Mouse (Mus musculus) megakaryocyte, adult 5-6 weeks (primary cell): ENCODE data around the gene Gan. TPM values are rescaled to one million over a fixed set of nuclear protein-coding genes. Genes with fewer than 3 reads are reported as not detected.

Experiments used
- ATAC-seq: 2 replicates; pipeline ENCODE4 v1.8.0; 2016; ENCODE audit warnings: mild to moderate bottlenecking, inconsistent platforms; ENCODE audit not compliant: poor library complexity, severe bottlenecking
- total RNA-seq, 2 experiments: library from RNA; stranded (forward) in 1 of 2; stranded (reverse) in 1 of 2; fragments of 153-499, 151-499 nt in 1 of 2; fragments of 221-1000, 200-1000 nt in 1 of 2; gene quantifications; 2 replicates each; pipeline versions ENCODE4 v1.2.3 to v1.2.4; 2015 to 2017

The Gan gene
- total RNA-seq, 2 experiments from 2014 or later, result 4.8 to 5.4 TPM

DNA sequence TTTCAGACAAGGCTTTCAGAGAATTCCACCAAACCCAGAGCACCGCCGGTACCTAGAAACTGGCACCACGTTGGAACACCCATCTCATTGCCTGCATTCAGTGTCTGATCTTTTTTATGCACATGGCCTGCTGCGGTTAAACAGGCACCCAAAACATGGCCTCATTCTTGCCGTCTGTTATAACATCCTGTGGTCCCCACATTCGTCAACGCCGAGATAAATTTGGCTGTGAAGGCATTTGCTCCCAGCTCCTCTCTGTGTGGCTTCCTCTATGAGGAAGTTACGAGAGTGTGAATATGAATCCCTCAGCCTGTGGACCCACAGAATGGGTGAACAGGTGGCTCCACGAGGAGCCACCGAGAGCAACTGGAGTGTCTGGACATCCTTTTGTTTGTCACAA lies 90.4 kb downstream of the Gan start:
- ATAC-seq, result peak; percentile 26

- ATAC-seq, result no peak
These were observed 93.2 kb downstream of the Gan start for GRCm38 (mm10) chr8:117251086-117251681.

DNA sequence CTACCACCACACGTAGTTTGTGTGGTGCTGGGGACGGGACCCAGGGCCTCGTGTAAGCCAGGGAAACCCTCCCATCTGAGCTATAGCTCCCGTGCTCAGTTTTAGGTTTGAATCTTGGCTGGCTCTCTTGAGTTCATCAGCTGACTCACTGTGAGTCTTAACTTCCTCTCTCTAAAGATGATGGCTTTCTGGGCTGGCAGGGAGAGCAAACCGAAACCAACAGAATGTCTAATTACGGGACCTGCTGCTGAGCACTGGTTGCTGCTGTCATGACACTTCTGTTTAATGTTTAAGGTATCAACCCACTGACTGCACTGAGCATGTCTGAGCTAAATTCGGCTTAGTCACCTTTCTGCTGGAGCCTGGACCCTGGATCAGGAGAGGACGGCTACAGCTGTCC lies 94.7 kb downstream of the Gan start:
- ATAC-seq, result peak; percentile 42

- no peak for ATAC-seq
These were observed 95.7 kb downstream of the Gan start for GRCm38 (mm10) chr8:117253390-117254269.

DNA sequence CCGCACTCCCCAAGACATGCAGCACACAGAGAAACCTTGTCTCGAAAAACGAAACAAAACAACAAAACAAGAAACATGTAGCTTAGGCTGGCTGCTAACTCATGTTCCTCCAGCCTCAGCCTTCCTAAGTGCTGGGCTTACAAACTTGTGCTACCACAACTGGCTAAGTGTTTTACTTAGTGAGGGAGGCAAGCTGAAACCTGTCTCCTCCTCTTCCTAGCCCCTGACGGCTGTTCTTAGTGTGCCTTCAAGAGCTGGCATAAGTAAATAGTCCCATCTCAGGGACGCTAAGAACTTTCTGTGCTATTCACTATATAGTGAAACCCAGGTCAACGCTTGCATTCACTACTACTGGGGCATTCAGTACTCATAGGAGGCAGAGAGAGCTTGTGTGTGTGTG lies 96.6 kb downstream of the Gan start:
- no peak for ATAC-seq

DNA sequence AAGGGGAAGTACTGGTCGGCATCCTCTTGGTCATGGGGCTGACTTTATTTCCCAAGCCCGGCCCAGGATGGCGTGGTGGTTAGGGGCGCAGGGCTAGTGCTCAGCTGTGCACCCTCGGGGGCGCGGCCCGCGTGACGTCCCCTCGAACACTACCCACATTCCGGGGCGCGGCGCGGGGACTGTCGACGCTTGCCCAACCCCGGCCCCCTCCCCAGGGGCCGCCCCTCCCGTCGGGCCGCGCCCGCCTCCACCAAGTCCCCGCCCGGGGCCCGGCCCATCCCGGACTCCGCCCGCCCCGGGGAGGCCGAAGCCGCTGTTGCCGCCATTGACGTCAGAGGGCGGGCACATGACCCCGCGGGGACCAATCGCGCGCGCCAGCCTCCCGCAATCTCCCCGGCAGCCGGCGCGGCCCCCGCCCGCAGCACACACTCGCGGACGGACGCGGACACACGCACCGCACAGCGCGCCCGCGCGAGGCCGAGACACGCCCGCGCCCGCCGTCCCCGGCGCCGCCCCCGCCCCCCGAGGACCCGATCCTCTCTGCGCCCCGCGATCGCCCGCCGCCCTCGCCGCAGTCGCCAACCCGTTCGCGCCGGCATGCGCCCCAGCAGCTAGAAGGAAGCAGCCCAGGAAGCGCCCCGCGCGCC lies 98.5 kb downstream of the Gan start:
- ATAC-seq, result peak; percentile 61

GRCm38 (mm10) chr8:117257029-117257820 lies 99.3 kb downstream of the Gan start, which contains the start of gene Cmip:
Cmip (plus strand) TSS chr8:117257064.
- no peak for ATAC-seq

GRCm38 (mm10) chr8:117257821-117258575 lies 100.1 kb downstream of the Gan start:
- peak; percentile 17 for ATAC-seq

GRCm38 (mm10) chr8:117258576-117259040 lies 100.7 kb downstream of the Gan start:
- ATAC-seq, result no peak

GRCm38 (mm10) chr8:117259431-117260001 lies 101.6 kb downstream of the Gan start:
- no peak for ATAC-seq

GRCm38 (mm10) chr8:117260234-117260929 lies 102.4 kb downstream of the Gan start:
- no peak for ATAC-seq

DNA sequence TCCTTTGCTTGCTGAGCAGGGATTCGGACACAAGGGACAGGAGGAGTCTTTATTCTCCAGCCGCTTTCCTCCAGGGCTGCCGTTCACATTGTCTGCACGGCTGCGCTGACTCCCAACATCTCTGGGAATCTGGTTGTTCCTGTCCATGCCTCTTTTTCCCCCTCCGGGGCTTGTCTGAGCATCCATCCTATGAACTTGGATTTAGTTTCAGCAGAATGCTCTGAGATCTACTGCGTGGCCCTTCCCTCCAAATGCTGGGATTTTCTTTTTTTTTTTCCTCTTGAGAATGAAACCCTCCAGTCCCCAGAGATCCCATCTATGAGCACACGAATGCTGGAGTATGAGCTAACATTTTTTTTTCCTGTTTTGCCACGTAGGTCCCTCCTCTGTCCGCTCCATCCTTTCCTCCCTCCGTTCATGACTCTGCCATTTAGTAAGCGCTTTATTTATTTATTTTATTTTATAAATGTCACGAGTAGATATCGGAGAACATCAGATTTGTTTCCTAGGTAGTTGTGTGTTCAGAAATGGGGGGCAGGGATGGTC lies 103.1 kb downstream of the Gan start:
- no peak for ATAC-seq

- ATAC-seq, result no peak
These were observed 103.8 kb downstream of the Gan start for GRCm38 (mm10) chr8:117261702-117262101.

DNA sequence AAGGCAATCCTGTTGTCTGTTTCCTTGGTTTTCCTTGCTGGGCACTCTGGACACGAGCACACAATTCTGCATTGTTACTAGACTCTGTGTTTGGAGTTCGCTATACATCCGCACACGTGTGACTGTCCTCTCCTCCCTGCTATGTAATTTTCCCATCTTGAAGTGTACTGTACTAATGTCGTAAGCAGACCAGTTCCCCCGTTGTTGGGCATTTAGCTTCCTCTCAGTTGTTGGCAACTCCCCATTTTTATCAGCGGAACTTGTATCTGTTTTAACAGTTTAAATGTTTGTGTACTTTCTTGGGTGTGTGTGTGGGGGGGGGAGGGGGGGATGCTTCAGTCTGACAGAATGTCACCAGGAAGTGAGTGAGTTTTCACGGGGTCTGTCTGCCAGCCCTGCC lies 104.8 kb downstream of the Gan start:
- peak; percentile 47 for ATAC-seq

DNA sequence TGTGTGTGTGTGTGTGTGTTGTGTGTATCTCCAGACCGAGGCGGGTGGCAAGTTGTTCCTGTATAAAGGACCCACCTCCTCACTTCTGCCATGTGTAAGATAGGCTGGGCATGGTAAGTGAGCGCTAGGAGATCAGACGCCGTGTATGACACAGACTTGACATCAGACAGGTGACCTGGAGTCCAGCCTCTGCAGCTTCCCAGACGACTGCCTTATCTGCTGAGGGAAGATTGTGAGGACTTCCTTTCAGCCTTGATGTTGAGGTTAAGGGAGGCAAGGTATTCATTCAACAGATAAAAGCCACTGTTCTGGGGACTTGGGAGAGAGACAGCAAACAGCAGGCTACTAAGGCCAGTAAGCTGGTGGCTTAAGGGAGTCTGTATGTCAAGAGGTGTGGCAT lies 105.5 kb downstream of the Gan start:
- no peak for ATAC-seq

DNA sequence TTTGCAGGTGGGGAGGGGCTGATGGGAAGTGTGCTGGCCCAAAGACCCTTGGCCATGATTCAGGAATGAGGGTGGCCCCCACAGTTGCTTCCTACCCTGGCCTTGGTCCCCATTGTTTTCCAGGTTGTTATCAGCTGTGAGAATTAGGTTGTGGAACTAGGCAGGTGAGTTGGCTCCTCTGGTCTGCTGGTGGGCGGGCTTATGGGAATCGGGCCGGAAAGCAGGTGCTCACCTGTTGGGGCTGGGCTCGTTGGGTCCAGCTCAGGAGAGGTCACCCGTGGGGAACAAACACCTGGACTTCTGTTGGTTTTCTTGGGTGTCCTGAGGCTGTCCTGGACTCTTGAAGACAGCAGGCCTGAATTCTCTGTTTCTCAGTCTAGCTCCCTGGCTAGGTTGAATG lies 107.1 kb downstream of the Gan start:
- ATAC-seq, result no peak
